ENCODE assay signal across 29 mouse cellular contexts in the genomic region with DNA sequence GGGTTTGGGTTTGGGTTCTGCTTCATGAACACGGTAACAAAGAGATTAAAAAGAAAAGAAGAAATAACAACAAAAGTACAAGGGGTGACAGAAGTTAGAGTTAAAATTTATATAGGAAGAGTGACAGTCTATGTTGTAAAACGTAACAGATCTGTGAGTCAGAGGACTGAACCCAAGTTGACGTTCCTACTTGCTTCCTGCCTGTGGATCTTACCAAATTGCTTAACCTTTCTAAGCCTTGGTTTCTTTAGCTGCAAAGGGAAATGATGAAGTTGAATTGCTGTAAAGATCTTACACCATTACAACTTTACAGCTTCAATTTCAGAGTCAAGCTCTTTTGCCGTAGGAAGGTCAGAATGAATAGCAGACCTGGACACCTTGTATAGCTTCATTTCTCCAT.
A peak's percentile ranks its signal among the peaks of the same experiment; 100 is the strongest.
DNase-seq lines count a peak whose midpoint lies in the region; ATAC-seq and TF ChIP-seq lines count a peak whose summit lies in the region.
"Had no signal": no experiment of that assay in that cellular context is flagged by ENCODE, and none has a peak within 500 bp of the region (broad histone marks: within the 10 kb centered on the region; RNA-seq: fewer than 3 reads in every experiment).

No protein-coding gene starts in this region.

- no peak for DNase-seq in liver, postnatal 0 days
- no peak for DNase-seq in liver
- DNase-seq in heart, postnatal 10 days = no peak
- DNase-seq in thymus, postnatal 36 days = no peak
- DNase-seq in thymus, adult 2 months = no peak
- DNase-seq: adrenal gland, postnatal 10 days; adrenal gland, postnatal 36 days; B cell, adult 2 months; cerebellum, adult 11 months; cerebellum, adult 2 months; cerebellum, adult 9-11 months; cerebellum, postnatal 25 days; embryo, embryonic 11 days; gastrocnemius, postnatal 36 days; heart, adult 11 months; heart, postnatal 36 days had no signal

- no peak for ATAC-seq in liver, postnatal 0 days
- peak; percentile 31 for ATAC-seq in common myeloid progenitor, adult 5-6 weeks (replicated peaks; ENCODE audit: low read depth, poor library complexity, severe bottlenecking)
- peak; percentile 69 for ATAC-seq in megakaryocyte, adult 5-6 weeks (ENCODE audit: poor library complexity, severe bottlenecking)
- peak; percentile 54; the same call in 1 of the 2 replicates for ATAC-seq in neutrophil, adult 5-6 weeks (ENCODE audit: extremely low read depth, insufficient number of reproducible peaks, low FRiP score, poor library complexity, severe bottlenecking)
- ATAC-seq: forebrain, embryonic 15.5 days; Patski had no signal

- TF ChIP-seq POLR2A in thymus, adult 2 months (IDR thresholded peaks at IDR 0.05; ENCODE audit: control insufficient read depth, extremely low read depth, insufficient read depth, low read length, poor library complexity) = no peak

- intact Hi-C loops in heart, postnatal 10 days (cut with DNase I) = loop anchor here (5.0 kb wide), 2 partner anchors 72 to 182 kb away; a partner anchor contains a TSS

- H3K9ac ChIP-seq in liver, postnatal 0 days (replicated peaks) = no peak overlapping the region
- H3K9ac ChIP-seq: embryonic facial prominence, embryonic 13.5 days; forebrain, embryonic 12.5 days; forebrain, embryonic 15.5 days; hindbrain, embryonic 14.5 days had no signal

- TF ChIP-seq CTCF in liver, postnatal 0 days (IDR thresholded peaks at IDR 0.05; ENCODE audit: low read depth) = no peak
- TF ChIP-seq CTCF in thymus, adult 2 months (IDR thresholded peaks at IDR 0.05; ENCODE audit: borderline replicate concordance, control insufficient read depth, extremely low read depth, insufficient read depth, low read length, poor library complexity) = no peak

- H3K27me3 ChIP-seq in liver, postnatal 0 days (ENCODE audit: insufficient read depth, low read length) = no peaks in the 10 kb centered on the region
- H3K27me3 ChIP-seq in thymus, adult 2 months (ENCODE audit: control insufficient read depth, insufficient read depth, low read length) = no peaks in the 10 kb centered on the region
- H3K27me3 ChIP-seq: CH12.LX; embryonic facial prominence, embryonic 13.5 days; forebrain, embryonic 12.5 days; forebrain, embryonic 15.5 days; Patski had no signal

- H3K9me3 ChIP-seq in liver, postnatal 0 days (ENCODE audit: low read length) = no peaks in the 10 kb centered on the region
- H3K9me3 ChIP-seq: embryonic facial prominence, embryonic 13.5 days; forebrain, embryonic 12.5 days; forebrain, embryonic 15.5 days; G1E had no signal

- H3K4me2 ChIP-seq in liver, postnatal 0 days (ENCODE audit: low read depth, low read length) = 0 out of 2 replicates have a peak overlapping the region, but pooled peaks have one; percentile 13
- H3K4me2 ChIP-seq: embryonic facial prominence, embryonic 13.5 days; forebrain, embryonic 12.5 days; forebrain, embryonic 15.5 days; heart, embryonic 11.5 days; hindbrain, embryonic 14.5 days had no signal

- H3K27ac ChIP-seq in liver, postnatal 0 days (ENCODE audit: low read depth) = peak overlapping the region; percentile 62
- no peak overlapping the region for H3K27ac ChIP-seq in thymus, adult 2 months (ENCODE audit: control insufficient read depth, insufficient read depth, low read length)
- H3K27ac ChIP-seq: embryonic facial prominence, embryonic 10.5 days; embryonic facial prominence, embryonic 13.5 days; forebrain, embryonic 12.5 days; forebrain, embryonic 15.5 days; hindbrain, embryonic 14.5 days had no signal

- WGBS in liver, postnatal 0 days (ENCODE audit: insufficient replicate concordance) = 53% methylated on average over 4 of the region's 4 CpGs
- 70% methylated on average over 4 of the region's 4 CpGs for WGBS in thymus, adult 2 months

- no peak overlapping the region for H3K4me3 ChIP-seq in liver, postnatal 0 days (ENCODE audit: low read depth, low read length)
- no peak overlapping the region for H3K4me3 ChIP-seq in thymus, adult 2 months (ENCODE audit: control insufficient read depth, insufficient read depth, low read length)
- H3K4me3 ChIP-seq: embryonic facial prominence, embryonic 10.5 days; embryonic facial prominence, embryonic 13.5 days; erythroblast, embryonic 14.5 days; forebrain, embryonic 12.5 days; forebrain, embryonic 15.5 days had no signal

- peak; percentile 50 for TF ChIP-seq EP300 in liver, postnatal 0 days (IDR thresholded peaks at IDR 0.05; ENCODE audit: low read depth)

- 0 out of 2 replicates have a peak, but pooled peaks cover 6% of the 10 kb centered on the region for H3K4me1 ChIP-seq in liver, postnatal 0 days (ENCODE audit: insufficient read depth)
- no peaks in the 10 kb centered on the region for H3K4me1 ChIP-seq in thymus, adult 2 months (replicated peaks; ENCODE audit: control insufficient read depth, insufficient read depth, low read length)
- H3K4me1 ChIP-seq: embryonic facial prominence, embryonic 13.5 days; forebrain, embryonic 12.5 days; forebrain, embryonic 15.5 days had no signal

- H3K36me3 ChIP-seq in liver, postnatal 0 days (replicated peaks; ENCODE audit: insufficient read depth, low read length) = no peaks in the 10 kb centered on the region
- no peaks in the 10 kb centered on the region for H3K36me3 ChIP-seq in thymus, adult 2 months (ENCODE audit: control insufficient read depth, insufficient read depth, low read length)
- H3K36me3 ChIP-seq: embryonic facial prominence, embryonic 10.5 days; embryonic facial prominence, embryonic 13.5 days; forebrain, embryonic 12.5 days; forebrain, embryonic 15.5 days; G1E had no signal
